Mouse (Mus musculus): ENCODE measurements around the gene Arhgap24. TPM values are rescaled to one million over a fixed set of nuclear protein-coding genes. Genes with fewer than 3 reads are reported as not detected.

Gene Arhgap24
- polyA plus RNA-seq, 1 experiment from 2014 or later: 6.7 TPM

- Histone ChIP-seq H3K36me3 (ENCODE audit: control insufficient read depth, insufficient read depth, low read length) (no peaks in the 10 kb centered on the region), H3K9me3 (ENCODE audit: control insufficient read depth, low read length) (no peaks in the 10 kb centered on the region), H3K9ac (ENCODE audit: low read depth, low read length) (no peak overlapping the region), H3K27me3 (ENCODE audit: control insufficient read depth, insufficient read depth, low read length) (no peaks in the 10 kb centered on the region), H3K4me2 (replicated peaks; ENCODE audit: low read depth, low read length) (no peak overlapping the region), H3K4me1 (replicated peaks; ENCODE audit: control insufficient read depth, insufficient read depth, low read length) (no peaks in the 10 kb centered on the region), H3K27ac (ENCODE audit: low read depth, low read length) (no peak overlapping the region), H3K4me3 (ENCODE audit: low read depth, low read length) (no peak overlapping the region)
- DNase-seq (ENCODE audit: low spot score) (no peak), ATAC-seq (ENCODE audit: low FRiP score) (no peak)
- 69% methylated on average over 3 of the region's 3 CpGs for WGBS
Measured at GRCm38 (mm10) chr5:102550211-102550610, 69.0 kb downstream of the Arhgap24 start.

DNA sequence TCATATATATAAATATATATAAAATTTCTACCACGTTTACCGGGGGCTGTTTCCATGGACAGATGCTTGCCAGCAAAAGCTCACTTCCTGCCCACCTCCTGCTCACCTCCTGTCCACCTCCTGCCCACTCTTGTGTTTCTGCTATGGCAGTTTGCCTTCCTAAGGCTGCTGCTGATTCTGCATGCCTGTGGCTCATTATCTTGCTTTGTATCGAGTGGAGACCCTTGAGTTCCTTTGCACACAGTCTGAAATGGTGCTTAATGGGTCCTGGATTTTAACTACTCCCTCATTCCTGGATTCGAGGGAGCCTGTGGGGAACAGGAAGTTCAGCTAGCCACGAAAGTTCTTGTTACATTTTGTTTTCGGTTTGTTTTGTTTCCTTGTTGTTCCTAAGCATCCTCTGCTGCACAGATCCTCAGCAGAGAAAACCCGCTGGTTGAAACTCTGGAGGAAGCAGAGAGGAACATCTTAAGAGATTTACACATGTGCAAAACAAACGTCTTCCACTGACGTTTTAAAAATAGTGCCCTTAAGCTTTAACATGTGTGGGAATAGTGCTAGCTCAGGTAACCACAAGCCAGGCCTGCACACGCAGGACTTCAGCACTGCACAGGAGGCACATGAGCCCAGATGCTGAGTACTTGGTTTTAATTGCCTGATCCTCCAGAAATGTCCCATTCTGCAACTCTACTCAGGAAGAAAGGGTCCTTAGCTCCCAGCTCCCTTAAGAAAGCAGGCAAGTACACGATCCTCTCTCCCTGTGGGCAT, 69.9 kb downstream of the Arhgap24 start:
- H3K27me3 ChIP-seq (ENCODE audit: control insufficient read depth, insufficient read depth, low read length): no peaks in the 10 kb centered on the region
- ATAC-seq (ENCODE audit: low FRiP score): no peak
- H3K4me2 ChIP-seq (replicated peaks; ENCODE audit: low read depth, low read length): no peak overlapping the region
- no peak overlapping the region for H3K9ac ChIP-seq (ENCODE audit: low read depth, low read length)
- no peaks in the 10 kb centered on the region for H3K36me3 ChIP-seq (ENCODE audit: control insufficient read depth, insufficient read depth, low read length)
- H3K4me1 ChIP-seq (replicated peaks; ENCODE audit: control insufficient read depth, insufficient read depth, low read length): no peaks in the 10 kb centered on the region
- H3K4me3 ChIP-seq (ENCODE audit: low read depth, low read length): no peak overlapping the region
- no peak for DNase-seq (ENCODE audit: low spot score)
- 67% methylated on average over 11 of the region's 11 CpGs for WGBS
- H3K9me3 ChIP-seq (ENCODE audit: control insufficient read depth, low read length): no peaks in the 10 kb centered on the region
- no peak overlapping the region for H3K27ac ChIP-seq (ENCODE audit: low read depth, low read length)

DNA sequence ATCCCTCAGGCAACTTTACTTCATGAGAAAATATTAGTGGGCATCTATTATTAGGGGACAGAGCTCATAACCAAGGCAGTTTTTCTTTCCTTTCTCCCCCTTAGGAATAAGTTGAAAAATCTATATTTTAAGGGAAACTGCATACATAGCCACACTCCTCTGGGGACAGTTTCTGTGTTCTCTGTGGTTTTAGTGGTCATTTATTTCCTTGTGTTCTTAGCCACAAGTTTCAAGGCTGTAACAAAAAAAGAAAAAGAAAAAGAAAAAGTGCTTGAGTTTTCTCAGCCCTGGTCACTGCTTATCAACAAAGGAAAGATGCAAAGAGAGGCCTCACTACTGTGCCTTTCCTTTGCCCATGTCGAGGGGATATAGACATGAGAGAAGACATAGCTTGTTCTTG, 71.3 kb downstream of the Arhgap24 start:
- Histone ChIP-seq H3K4me1 (replicated peaks; ENCODE audit: control insufficient read depth, insufficient read depth, low read length) (no peaks in the 10 kb centered on the region), H3K9me3 (ENCODE audit: control insufficient read depth, low read length) (no peaks in the 10 kb centered on the region), H3K27me3 (ENCODE audit: control insufficient read depth, insufficient read depth, low read length) (no peaks in the 10 kb centered on the region), H3K4me2 (replicated peaks; ENCODE audit: low read depth, low read length) (no peak overlapping the region), H3K9ac (ENCODE audit: low read depth, low read length) (no peak overlapping the region), H3K36me3 (ENCODE audit: control insufficient read depth, insufficient read depth, low read length) (no peaks in the 10 kb centered on the region), H3K4me3 (ENCODE audit: low read depth, low read length) (no peak overlapping the region), H3K27ac (ENCODE audit: low read depth, low read length) (no peak overlapping the region)
- 86% methylated on average over 1 of the region's 1 CpGs for WGBS
- DNase-seq (ENCODE audit: low spot score) (no peak), ATAC-seq (ENCODE audit: low FRiP score) (no peak)

GRCm38 (mm10) chr5:102555958-102556357, 74.8 kb downstream of the Arhgap24 start:
- 84% methylated on average over 4 of the region's 4 CpGs for whole genome bisulfite sequencing
- H3K9me3 ChIP-seq (ENCODE audit: control insufficient read depth, low read length): no peaks in the 10 kb centered on the region

DNA sequence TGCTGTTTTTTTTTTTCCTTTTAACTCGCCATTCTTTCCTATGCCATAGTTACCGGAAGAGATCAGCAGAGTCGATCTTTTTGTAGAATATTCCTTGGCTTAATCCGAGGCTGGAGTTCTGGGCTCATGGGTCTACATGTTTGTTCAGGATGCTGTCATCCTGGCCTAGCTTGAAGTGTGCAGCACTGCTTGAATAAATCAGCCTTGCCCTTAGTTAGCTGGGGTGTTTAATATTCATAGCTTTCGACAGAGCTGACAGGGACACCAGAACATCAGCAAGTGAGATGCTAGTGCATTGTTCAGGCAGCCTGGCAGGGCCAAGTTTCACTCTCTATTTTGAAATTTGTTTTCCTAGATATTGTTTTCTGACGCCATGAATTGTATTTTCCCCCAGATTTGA, 79.1 kb downstream of the Arhgap24 start:
- Histone ChIP-seq H3K9me3 (ENCODE audit: control insufficient read depth, low read length) (no peaks in the 10 kb centered on the region), H3K4me2 (replicated peaks; ENCODE audit: low read depth, low read length) (no peak overlapping the region), H3K9ac (ENCODE audit: low read depth, low read length) (no peak overlapping the region), H3K4me1 (replicated peaks; ENCODE audit: control insufficient read depth, insufficient read depth, low read length) (no peaks in the 10 kb centered on the region), H3K27ac (ENCODE audit: low read depth, low read length) (no peak overlapping the region; the same call in 1 of the 2 replicates), H3K27me3 (ENCODE audit: control insufficient read depth, insufficient read depth, low read length) (no peaks in the 10 kb centered on the region), H3K4me3 (ENCODE audit: low read depth, low read length) (no peak overlapping the region), H3K36me3 (ENCODE audit: control insufficient read depth, insufficient read depth, low read length) (no peaks in the 10 kb centered on the region)
- 69% methylated on average over 6 of the region's 6 CpGs for WGBS
- ATAC-seq (ENCODE audit: low FRiP score): peak; percentile 67; the same call in 1 of the 2 replicates
- peak; percentile 11 for DNase-seq (ENCODE audit: low spot score)

More at GRCm38 (mm10) chr5:102555958-102556357, 74.8 kb downstream of the Arhgap24 start:
- no peak for DNase-seq (ENCODE audit: low spot score)
- ATAC-seq (ENCODE audit: low FRiP score): no peak
- Histone ChIP-seq H3K4me2 (replicated peaks; ENCODE audit: low read depth, low read length) (no peak overlapping the region), H3K4me1 (replicated peaks; ENCODE audit: control insufficient read depth, insufficient read depth, low read length) (no peaks in the 10 kb centered on the region), H3K27ac (ENCODE audit: low read depth, low read length) (no peak overlapping the region), H3K4me3 (ENCODE audit: low read depth, low read length) (no peak overlapping the region), H3K9ac (ENCODE audit: low read depth, low read length) (no peak overlapping the region), H3K27me3 (ENCODE audit: control insufficient read depth, insufficient read depth, low read length) (no peaks in the 10 kb centered on the region), H3K36me3 (ENCODE audit: control insufficient read depth, insufficient read depth, low read length) (no peaks in the 10 kb centered on the region)

DNA sequence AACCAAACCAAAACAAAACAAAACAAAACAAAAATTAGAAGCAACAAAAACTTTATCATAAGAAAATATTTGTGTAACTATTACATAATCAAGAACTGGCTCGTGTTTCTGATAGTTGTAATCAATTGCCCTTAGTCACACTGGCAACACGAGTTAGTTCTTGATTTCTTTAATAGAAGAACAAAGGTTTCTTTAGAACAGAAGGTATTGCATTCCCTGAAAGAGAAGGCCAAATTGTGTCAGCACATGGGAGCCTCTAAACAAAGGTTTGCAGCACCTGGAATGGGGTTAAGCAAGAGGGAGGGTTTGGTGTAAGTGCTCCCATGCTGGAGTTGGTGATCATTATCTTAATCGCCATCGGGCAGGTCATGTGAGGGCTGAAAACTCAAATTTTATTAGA, 82.8 kb downstream of the Arhgap24 start:
- WGBS: 80% methylated on average over 4 of the region's 4 CpGs
- DNase-seq (ENCODE audit: low spot score): no peak
- Histone ChIP-seq H3K9me3 (ENCODE audit: control insufficient read depth, low read length) (no peaks in the 10 kb centered on the region), H3K4me1 (replicated peaks; ENCODE audit: control insufficient read depth, insufficient read depth, low read length) (no peaks in the 10 kb centered on the region), H3K27me3 (ENCODE audit: control insufficient read depth, insufficient read depth, low read length) (no peaks in the 10 kb centered on the region), H3K36me3 (ENCODE audit: control insufficient read depth, insufficient read depth, low read length) (no peaks in the 10 kb centered on the region), H3K27ac (ENCODE audit: low read depth, low read length) (no peak overlapping the region), H3K4me2 (replicated peaks; ENCODE audit: low read depth, low read length) (no peak overlapping the region), H3K4me3 (ENCODE audit: low read depth, low read length) (no peak overlapping the region), H3K9ac (ENCODE audit: low read depth, low read length) (no peak overlapping the region)
- ATAC-seq (ENCODE audit: low FRiP score): no peak

GRCm38 (mm10) chr5:102568764-102569163, 87.6 kb downstream of the Arhgap24 start:
- 68% methylated on average over 5 of the region's 5 CpGs for WGBS
- Histone ChIP-seq H3K4me2 (replicated peaks; ENCODE audit: low read depth, low read length) (no peak overlapping the region), H3K9ac (ENCODE audit: low read depth, low read length) (no peak overlapping the region), H3K27me3 (ENCODE audit: control insufficient read depth, insufficient read depth, low read length) (no peaks in the 10 kb centered on the region), H3K36me3 (ENCODE audit: control insufficient read depth, insufficient read depth, low read length) (no peaks in the 10 kb centered on the region), H3K4me1 (replicated peaks; ENCODE audit: control insufficient read depth, insufficient read depth, low read length) (no peaks in the 10 kb centered on the region), H3K9me3 (ENCODE audit: control insufficient read depth, low read length) (no peaks in the 10 kb centered on the region), H3K27ac (ENCODE audit: low read depth, low read length) (no peak overlapping the region), H3K4me3 (ENCODE audit: low read depth, low read length) (no peak overlapping the region)
- DNase-seq (ENCODE audit: low spot score): no peak
- no peak for ATAC-seq (ENCODE audit: low FRiP score)

DNA sequence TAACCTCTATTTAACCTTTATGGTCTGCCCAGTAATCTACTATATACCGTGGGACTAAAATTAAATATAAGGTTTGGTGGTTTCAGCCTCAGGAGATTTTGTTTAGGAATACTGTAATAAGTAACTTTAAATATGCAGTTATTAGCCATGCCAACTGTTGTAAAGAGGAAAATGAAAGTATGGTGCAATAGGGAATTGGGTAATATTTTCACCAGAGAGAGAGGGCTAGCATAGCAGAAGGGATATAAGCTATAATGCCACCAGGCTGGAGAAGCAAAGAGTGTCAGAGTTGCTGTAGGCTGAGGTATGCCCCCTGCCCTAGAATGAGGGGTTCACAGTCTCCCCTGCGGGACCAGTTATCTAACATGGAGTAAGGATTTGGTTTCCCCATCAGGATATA, 90.3 kb downstream of the Arhgap24 start:
- ATAC-seq (ENCODE audit: low FRiP score) (no peak), DNase-seq (ENCODE audit: low spot score) (no peak)
- no peaks in the 10 kb centered on the region for H3K36me3 ChIP-seq (ENCODE audit: control insufficient read depth, insufficient read depth, low read length)
- WGBS: 94% methylated on average over 2 of the region's 2 CpGs
- H3K4me1 ChIP-seq (replicated peaks; ENCODE audit: control insufficient read depth, insufficient read depth, low read length): no peaks in the 10 kb centered on the region
- H3K27me3 ChIP-seq (ENCODE audit: control insufficient read depth, insufficient read depth, low read length): no peaks in the 10 kb centered on the region
- H3K4me3 ChIP-seq (ENCODE audit: low read depth, low read length): no peak overlapping the region
- no peaks in the 10 kb centered on the region for H3K9me3 ChIP-seq (ENCODE audit: control insufficient read depth, low read length)
- H3K4me2 ChIP-seq (replicated peaks; ENCODE audit: low read depth, low read length): no peak overlapping the region
- no peak overlapping the region for H3K9ac ChIP-seq (ENCODE audit: low read depth, low read length)
- no peak overlapping the region for H3K27ac ChIP-seq (ENCODE audit: low read depth, low read length)

GRCm38 (mm10) chr5:102576750-102577149, 95.6 kb downstream of the Arhgap24 start:
- no peaks in the 10 kb centered on the region for H3K4me1 ChIP-seq (replicated peaks; ENCODE audit: control insufficient read depth, insufficient read depth, low read length)
- WGBS: 98% methylated on average over 3 of the region's 3 CpGs
- no peak for DNase-seq (ENCODE audit: low spot score)
- no peaks in the 10 kb centered on the region for H3K9me3 ChIP-seq (ENCODE audit: control insufficient read depth, low read length)
- H3K27me3 ChIP-seq (ENCODE audit: control insufficient read depth, insufficient read depth, low read length): no peaks in the 10 kb centered on the region
- no peak overlapping the region for H3K4me3 ChIP-seq (ENCODE audit: low read depth, low read length)
- H3K27ac ChIP-seq (ENCODE audit: low read depth, low read length): no peak overlapping the region
- no peak overlapping the region for H3K9ac ChIP-seq (ENCODE audit: low read depth, low read length)
- ATAC-seq (ENCODE audit: low FRiP score): no peak
- no peaks in the 10 kb centered on the region for H3K36me3 ChIP-seq (ENCODE audit: control insufficient read depth, insufficient read depth, low read length)
- H3K4me2 ChIP-seq (replicated peaks; ENCODE audit: low read depth, low read length): no peak overlapping the region
